Mouse (Mus musculus) kidney, embryonic 15.5 days (tissue): ENCODE results near the gene Iba57. TPM values are rescaled to one million over a fixed set of nuclear protein-coding genes. Genes with fewer than 3 reads are reported as not detected.

Source experiments
- ATAC-seq: fragments of 200-750 bp; cut with Nextera tagmentation; replicated peaks from 2 replicates; pipeline ENCODE4 v1.8.0; 2017; ENCODE audit warnings: moderate TSS enrichment; ENCODE audit not compliant: low FRiP score
- H3K27ac ChIP-seq: fragments of 300-500 bp; sonication (generic); 2 replicates; pipeline ENCODE4 v1.5.1; 2015; ENCODE audit warnings: mild to moderate bottlenecking, inconsistent platforms
- H3K27me3 ChIP-seq: fragments of 300-500 bp; sonication (generic); 2 replicates; pipeline ENCODE4 v1.6.1; 2015; ENCODE audit warnings: inconsistent platforms
- H3K36me3 ChIP-seq: fragments of 300-500 bp; sonication (generic); 2 replicates; pipeline ENCODE4 v1.6.1; 2015; ENCODE audit warnings: inconsistent platforms
- H3K4me1 ChIP-seq: fragments of 300-500 bp; sonication (generic); 2 replicates; pipeline ENCODE4 v1.6.1; 2015; ENCODE audit warnings: inconsistent platforms
- H3K4me2 ChIP-seq: fragments of 300-500 bp; sonication (generic); 2 replicates; pipeline ENCODE4 v1.6.1; 2015; ENCODE audit warnings: moderate library complexity, mild to moderate bottlenecking, inconsistent platforms
- H3K4me3 ChIP-seq: fragments of 300-500 bp; sonication (generic); replicated peaks from 2 replicates; pipeline ENCODE4 v1.5.1; 2015; ENCODE audit warnings: mild to moderate bottlenecking, inconsistent platforms
- H3K9ac ChIP-seq: fragments of 300-500 bp; sonication (generic); 2 replicates; pipeline ENCODE4 v1.6.1; 2015; ENCODE audit warnings: mild to moderate bottlenecking, inconsistent platforms
- H3K9me3 ChIP-seq: fragments of 300-500 bp; sonication (generic); replicated peaks from 2 replicates; pipeline ENCODE4 v1.6.1; 2016; ENCODE audit warnings: inconsistent platforms
- WGBS: fragments of 180-500 bp; shearing (Covaris S2); methylation state at CpG from one replicate; pipeline ENCODE4 v1.1.7; 2015; ENCODE audit warnings: mixed read lengths; 5-methylcytosine and 5-hydroxymethylcytosine counted together
- polyA plus RNA-seq: library from polyadenylated mRNA; unstranded; fragments of >200 nt; fragmentation: Nextera tagmentation; extraction: Ambion mirVana; gene quantifications from 2 replicates; pipeline ENCODE4 v1.2.1, GENCODE M21; 2015

The Iba57 gene
- polyA plus RNA-seq, 1 experiment from 2014 or later, result 6.9 TPM

DNA sequence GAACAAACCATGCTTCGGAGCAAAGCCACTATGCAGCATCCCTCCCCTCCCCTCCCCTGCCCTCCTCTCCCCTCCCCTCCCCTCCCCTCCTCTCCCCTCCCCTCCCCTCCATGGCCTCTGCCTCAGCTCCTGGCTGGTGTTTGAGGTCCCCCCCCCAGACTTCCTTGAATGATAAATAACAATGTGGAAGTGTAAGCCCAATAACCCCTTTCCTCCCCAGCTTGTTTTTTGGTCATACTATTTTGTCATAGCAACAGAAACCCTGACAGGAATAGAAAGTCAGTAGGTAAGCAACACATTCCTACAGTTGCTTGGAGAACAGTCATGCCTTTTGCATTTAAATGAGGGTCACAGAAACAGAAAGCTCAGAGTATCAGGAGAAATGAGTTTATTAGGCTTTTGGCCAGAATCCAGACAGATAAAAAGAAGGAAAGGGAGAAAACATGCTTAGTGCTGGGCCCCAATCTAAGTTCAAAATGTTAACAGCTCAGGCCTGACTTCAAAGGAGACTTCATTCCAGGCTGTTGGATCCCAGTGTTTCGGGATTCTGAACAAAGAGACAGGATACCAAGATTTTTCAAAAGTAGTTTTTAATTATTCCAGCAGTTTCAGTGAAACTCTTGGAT, 2.2 kb upstream of the Iba57 start:
- Histone ChIP-seq H3K27me3 (no peaks in the 10 kb centered on the region), H3K4me1 (peaks cover 21% of the 10 kb centered on the region), H3K9me3 (no peaks in the 10 kb centered on the region), H3K4me3 (no peak overlapping the region), H3K4me2 (no peak overlapping the region), H3K27ac (peak overlapping the region; percentile 54), H3K36me3 (no peaks in the 10 kb centered on the region), H3K9ac (no peak overlapping the region)
- 50% methylated on average over 2 of the region's 2 CpGs for WGBS
- ATAC-seq, result no peak

DNA sequence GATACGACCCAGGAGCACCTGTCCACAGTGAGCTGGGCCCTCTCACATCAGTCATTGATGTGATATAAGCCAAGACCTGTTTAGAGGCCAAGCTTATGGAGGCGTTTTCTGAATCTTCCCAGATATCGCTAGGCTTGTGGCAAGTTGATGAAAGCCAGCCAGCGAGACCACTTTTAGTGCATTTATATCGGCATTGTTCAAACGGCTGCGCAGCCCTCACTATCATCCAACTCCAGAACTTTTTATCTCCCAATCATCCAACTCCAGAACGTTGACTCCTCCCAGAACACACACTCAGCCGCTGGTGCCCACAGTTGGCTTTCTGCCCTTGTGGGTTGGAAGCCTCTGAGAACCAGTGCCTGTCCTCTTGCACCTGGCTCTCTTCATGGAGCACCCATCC, 845 bp upstream of the Iba57 start:
- Histone ChIP-seq H3K27me3 (no peaks in the 10 kb centered on the region), H3K36me3 (no peaks in the 10 kb centered on the region), H3K4me2 (peak overlapping the region; percentile 66), H3K9me3 (no peaks in the 10 kb centered on the region), H3K4me1 (peaks cover 21% of the 10 kb centered on the region), H3K4me3 (peak overlapping the region; percentile 71), H3K27ac (peak overlapping the region; percentile 99), H3K9ac (no peak overlapping the region)
- WGBS, result 86% methylated on average over 9 of the region's 9 CpGs
- ATAC-seq, result no peak

DNA sequence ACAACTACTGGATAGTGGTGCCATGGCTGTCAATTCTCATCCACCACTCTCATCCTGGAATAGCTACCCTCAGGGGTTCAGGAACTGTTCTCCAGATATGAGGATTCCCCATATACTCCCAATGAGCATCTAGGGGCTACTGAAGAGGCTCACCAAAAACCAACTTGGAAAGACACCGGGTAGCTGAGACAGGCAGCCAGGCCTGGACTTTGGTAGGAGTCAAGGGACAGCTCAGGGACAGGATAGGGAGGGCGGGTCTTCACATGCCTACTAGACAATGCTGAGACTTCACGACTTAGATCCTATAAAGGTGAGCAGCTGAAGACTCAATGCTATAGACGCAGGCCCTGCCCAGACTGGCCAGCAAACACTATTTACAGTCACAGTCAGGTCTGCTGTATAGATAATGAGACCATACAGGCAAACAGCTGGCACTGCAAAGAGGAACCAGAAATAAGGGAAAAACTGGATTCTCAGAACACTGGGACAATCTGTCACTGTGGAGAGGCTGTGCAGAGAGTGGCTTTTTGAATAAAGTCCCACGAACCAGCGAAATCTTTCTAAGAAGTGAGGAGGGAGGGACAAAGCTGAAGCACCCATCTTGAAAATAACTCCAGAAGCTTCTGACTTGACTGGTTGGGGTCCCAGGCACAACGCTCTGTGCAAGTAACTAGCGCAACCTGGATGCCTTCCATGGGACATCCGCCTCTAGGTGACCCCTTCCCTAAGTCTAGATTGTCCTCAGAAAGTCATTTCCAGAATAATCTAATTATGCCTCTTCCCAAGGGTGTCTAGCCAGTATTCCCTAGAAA, 890 bp downstream of the Iba57 start:
- H3K4me2 ChIP-seq, result peak overlapping the region; percentile 66
- 52% methylated on average over 9 of the region's 9 CpGs for WGBS
- ATAC-seq, result peak; percentile 1; the same call in 1 of the 2 replicates
- H3K9me3 ChIP-seq, result no peaks in the 10 kb centered on the region
- peaks cover 21% of the 10 kb centered on the region for H3K4me1 ChIP-seq
- H3K27ac ChIP-seq, result peak overlapping the region; percentile 99
- peaks cover 11% of the 10 kb centered on the region for H3K36me3 ChIP-seq
- H3K9ac ChIP-seq, result peak overlapping the region; percentile 40
- peak overlapping the region; percentile 71 for H3K4me3 ChIP-seq
- H3K27me3 ChIP-seq, result no peaks in the 10 kb centered on the region

DNA sequence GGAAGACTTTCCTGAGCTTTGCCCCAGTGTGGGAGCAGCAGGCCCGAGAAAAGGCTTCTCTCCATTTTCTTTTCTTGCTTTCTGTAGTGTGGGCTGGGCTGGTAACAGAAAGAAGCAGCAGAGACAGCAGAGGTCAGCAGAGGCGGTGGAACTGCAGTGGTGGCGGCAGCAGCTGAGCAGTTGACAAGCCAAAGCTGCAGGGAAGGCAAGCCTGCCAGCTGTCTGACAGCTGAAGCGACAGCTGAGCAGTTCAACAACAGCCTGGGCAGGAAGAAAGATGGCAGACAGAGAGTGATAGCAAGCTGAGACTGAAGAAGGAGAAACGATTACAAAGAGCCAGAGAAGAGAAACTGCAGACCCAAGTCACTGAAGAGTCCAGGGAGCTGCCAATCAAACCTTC, 2.1 kb downstream of the Iba57 start:
- H3K4me2 ChIP-seq, result no peak overlapping the region
- 75% methylated on average over 5 of the region's 5 CpGs for WGBS
- no peak overlapping the region for H3K9ac ChIP-seq
- peaks cover 19% of the 10 kb centered on the region for H3K36me3 ChIP-seq
- no peaks in the 10 kb centered on the region for H3K27me3 ChIP-seq
- ATAC-seq, result no peak
- no peak overlapping the region for H3K4me3 ChIP-seq
- H3K9me3 ChIP-seq, result no peaks in the 10 kb centered on the region
- peaks cover 21% of the 10 kb centered on the region for H3K4me1 ChIP-seq
- no peak overlapping the region for H3K27ac ChIP-seq

DNA sequence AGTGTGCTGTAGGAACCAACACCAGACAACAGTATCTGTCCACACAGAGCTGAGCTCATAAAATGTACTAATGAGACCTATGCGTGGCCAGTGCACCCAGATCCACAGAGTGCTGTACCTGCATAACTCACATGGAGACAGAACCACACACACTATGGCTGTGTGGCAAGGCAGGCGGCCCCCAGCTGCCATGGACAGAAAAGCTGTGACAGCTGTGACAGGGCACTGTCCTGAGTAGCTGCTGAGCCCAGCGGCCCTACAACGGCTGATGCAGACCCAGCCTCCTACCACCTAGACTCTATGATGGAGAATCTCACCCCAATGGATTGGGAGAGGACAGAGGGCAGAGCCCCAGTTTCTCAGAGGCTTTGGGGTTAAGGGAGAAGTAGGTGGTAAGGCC, 4.0 kb downstream of the Iba57 start:
- H3K4me3 ChIP-seq, result no peak overlapping the region
- ATAC-seq, result no peak
- no peaks in the 10 kb centered on the region for H3K27me3 ChIP-seq
- H3K4me1 ChIP-seq, result peaks cover 17% of the 10 kb centered on the region
- peaks cover 28% of the 10 kb centered on the region for H3K36me3 ChIP-seq
- H3K9ac ChIP-seq, result no peak overlapping the region
- no peak overlapping the region for H3K27ac ChIP-seq
- WGBS, result 88% methylated on average over 4 of the region's 4 CpGs
- H3K9me3 ChIP-seq, result no peaks in the 10 kb centered on the region
- H3K4me2 ChIP-seq, result no peak overlapping the region

DNA sequence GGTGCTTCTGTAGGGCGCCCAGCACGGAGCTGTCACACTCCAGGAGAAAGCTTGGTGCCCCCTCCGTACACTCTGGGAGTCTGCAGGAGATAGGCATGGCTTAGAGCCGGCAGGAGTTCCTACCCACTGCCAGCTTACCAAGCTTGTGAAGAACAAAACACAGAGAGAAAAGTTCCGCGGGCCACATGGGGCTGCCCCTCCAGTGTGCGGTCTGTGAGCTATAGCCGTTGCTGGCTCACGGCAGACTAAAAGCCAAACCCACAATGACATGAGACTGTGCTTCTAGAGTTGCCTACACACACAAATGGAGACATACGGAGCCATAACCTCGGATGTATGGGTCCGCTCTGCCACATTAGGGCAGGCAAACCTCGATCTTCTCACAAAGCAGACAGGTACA, 4.4 kb downstream of the Iba57 start:
- H3K36me3 ChIP-seq, result peaks cover 28% of the 10 kb centered on the region
- no peak overlapping the region for H3K4me2 ChIP-seq
- H3K9ac ChIP-seq, result no peak overlapping the region
- H3K4me1 ChIP-seq, result peaks cover 13% of the 10 kb centered on the region
- H3K27ac ChIP-seq, result no peak overlapping the region
- H3K9me3 ChIP-seq, result no peaks in the 10 kb centered on the region
- WGBS, result 92% methylated on average over 13 of the region's 13 CpGs
- no peaks in the 10 kb centered on the region for H3K27me3 ChIP-seq
- no peak for ATAC-seq
- no peak overlapping the region for H3K4me3 ChIP-seq

DNA sequence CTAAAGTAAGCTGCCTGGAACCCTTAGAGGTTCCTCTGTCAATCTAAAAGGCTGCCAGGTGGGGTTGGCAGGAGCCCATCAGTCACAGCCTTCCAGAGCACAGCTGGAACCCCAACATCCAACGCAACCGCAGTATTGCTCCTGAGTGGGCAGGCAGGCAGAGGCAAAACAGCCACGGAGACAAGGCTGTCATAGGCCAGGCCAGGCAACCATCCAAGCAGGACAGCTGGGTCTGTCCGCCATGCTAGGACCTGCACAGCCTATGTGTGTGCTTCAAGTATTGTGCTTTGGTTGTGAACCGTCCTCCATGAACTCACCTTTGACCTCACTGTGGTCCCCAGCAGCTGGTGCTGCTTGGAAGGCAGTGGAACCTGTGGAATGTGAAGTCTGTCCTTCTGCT, 7.6 kb downstream of the Iba57 start:
- no peaks in the 10 kb centered on the region for H3K9me3 ChIP-seq
- H3K36me3 ChIP-seq, result peaks cover 28% of the 10 kb centered on the region
- H3K27ac ChIP-seq, result no peak overlapping the region
- H3K4me1 ChIP-seq, result no peaks in the 10 kb centered on the region
- H3K9ac ChIP-seq, result no peak overlapping the region
- no peak for ATAC-seq
- H3K27me3 ChIP-seq, result no peaks in the 10 kb centered on the region
- H3K4me3 ChIP-seq, result no peak overlapping the region
- WGBS, result 86% methylated on average over 5 of the region's 5 CpGs
- H3K4me2 ChIP-seq, result no peak overlapping the region

DNA sequence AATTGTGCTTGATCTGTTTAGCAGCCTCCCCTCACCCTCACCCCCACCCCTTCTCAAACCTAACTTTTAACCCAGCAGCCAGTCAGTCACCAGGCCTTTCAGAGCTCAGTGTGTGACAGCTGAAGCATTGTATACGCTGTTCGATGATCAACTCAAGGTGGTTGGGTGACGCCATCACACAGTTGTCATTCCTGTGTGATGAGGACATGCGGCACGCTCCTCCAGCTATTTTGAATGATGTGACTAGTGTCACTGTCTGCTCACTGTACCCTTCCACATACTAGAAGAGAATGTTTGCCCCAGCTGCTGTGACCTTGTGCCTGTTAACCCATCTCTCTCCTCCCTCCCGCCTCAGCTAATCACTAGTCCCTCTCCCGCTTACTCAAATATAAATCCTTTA, 9.3 kb downstream of the Iba57 start:
- Histone ChIP-seq H3K4me2 (no peak overlapping the region), H3K27me3 (no peaks in the 10 kb centered on the region), H3K4me1 (no peaks in the 10 kb centered on the region), H3K9ac (no peak overlapping the region), H3K4me3 (no peak overlapping the region), H3K9me3 (no peaks in the 10 kb centered on the region), H3K27ac (no peak overlapping the region), H3K36me3 (peaks cover 28% of the 10 kb centered on the region)
- WGBS, result 87% methylated on average over 7 of the region's 7 CpGs
- ATAC-seq, result no peak

DNA sequence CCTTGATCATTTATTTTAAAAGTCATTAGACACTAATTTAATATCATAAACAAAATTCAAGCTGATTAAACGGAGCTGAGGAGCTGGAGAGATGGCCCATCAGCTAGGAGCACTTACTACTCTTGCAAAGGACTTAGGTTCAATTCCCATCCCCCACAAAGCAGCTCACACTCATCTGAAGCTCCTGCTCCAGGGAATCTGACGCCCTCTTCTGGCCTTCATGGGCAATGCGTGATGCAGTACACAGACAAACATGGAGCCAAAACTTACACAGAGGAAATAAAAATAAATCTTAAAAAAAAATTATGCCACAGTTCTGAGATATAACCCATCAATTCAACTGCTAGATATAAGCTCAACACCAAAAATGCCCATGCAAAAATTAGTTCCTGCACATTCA, 11.8 kb downstream of the Iba57 start:
- H3K36me3 ChIP-seq, result peaks cover 10% of the 10 kb centered on the region; the same call in 1 of the 2 replicates
- no peak overlapping the region for H3K4me3 ChIP-seq
- H3K9ac ChIP-seq, result no peak overlapping the region
- no peaks in the 10 kb centered on the region for H3K27me3 ChIP-seq
- no peak for ATAC-seq
- WGBS, result 38% methylated on average over 3 of the region's 3 CpGs
- no peaks in the 10 kb centered on the region for H3K4me1 ChIP-seq
- no peaks in the 10 kb centered on the region for H3K9me3 ChIP-seq
- H3K4me2 ChIP-seq, result no peak overlapping the region
- H3K27ac ChIP-seq, result no peak overlapping the region

DNA sequence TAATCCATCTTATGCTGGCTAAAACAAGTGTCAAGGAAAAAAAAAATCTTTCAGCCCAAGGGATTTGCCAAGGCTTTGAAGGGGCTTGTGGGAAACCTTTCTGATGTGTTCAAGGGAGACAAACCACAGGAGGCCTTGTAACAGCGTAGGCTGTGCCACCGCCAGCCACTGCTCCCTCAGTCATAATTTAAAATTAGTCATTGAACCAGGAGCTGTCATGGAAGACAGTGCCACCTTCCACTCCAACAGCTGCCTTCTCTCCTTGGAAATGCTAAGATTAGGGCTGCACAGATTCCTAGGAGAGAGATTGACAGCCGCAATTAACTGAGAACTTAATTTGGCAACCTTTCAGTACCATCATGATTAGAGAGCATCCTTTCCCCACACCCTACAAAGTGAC, 14.2 kb downstream of the Iba57 start:
- H3K9me3 ChIP-seq, result no peaks in the 10 kb centered on the region

DNA sequence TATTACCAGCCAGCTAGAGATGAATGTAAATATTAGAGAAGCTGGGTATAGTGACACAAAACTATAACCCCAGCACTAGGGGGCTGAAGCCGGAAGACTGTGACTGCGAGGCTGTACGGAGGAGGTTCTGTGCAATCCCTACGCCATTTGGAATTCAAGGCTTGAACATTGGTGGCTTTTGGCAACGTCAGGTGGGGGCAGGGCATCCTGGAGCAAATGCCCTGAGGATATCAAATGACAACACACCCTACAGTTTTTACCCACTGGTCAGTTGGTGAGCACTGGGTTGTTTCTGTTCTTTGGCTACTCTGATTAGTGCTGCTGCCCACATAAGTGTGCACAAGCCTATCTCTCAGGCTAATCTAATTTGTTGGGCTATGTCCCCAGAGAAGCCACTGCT, 20.6 kb downstream of the Iba57 start:
- H3K9ac ChIP-seq, result no peak overlapping the region
- no peak for ATAC-seq
- H3K9me3 ChIP-seq, result no peaks in the 10 kb centered on the region
- H3K4me3 ChIP-seq, result no peak overlapping the region
- no peak overlapping the region for H3K4me2 ChIP-seq
- H3K27me3 ChIP-seq, result peaks cover 17% of the 10 kb centered on the region
- no peak overlapping the region for H3K27ac ChIP-seq
- WGBS, result 65% methylated on average over 5 of the region's 5 CpGs
- no peaks in the 10 kb centered on the region; the same call in 1 of the 2 replicates for H3K4me1 ChIP-seq
- no peaks in the 10 kb centered on the region for H3K36me3 ChIP-seq

More for the DNA sequence above, 14.2 kb downstream of the Iba57 start:
- no peaks in the 10 kb centered on the region for H3K4me1 ChIP-seq
- H3K27ac ChIP-seq, result no peak overlapping the region
- no peak overlapping the region for H3K9ac ChIP-seq
- no peak for ATAC-seq
- H3K36me3 ChIP-seq, result no peaks in the 10 kb centered on the region
- no peaks in the 10 kb centered on the region for H3K27me3 ChIP-seq
- 72% methylated on average over 3 of the region's 3 CpGs for WGBS
- H3K4me2 ChIP-seq, result no peak overlapping the region
- no peak overlapping the region for H3K4me3 ChIP-seq

DNA sequence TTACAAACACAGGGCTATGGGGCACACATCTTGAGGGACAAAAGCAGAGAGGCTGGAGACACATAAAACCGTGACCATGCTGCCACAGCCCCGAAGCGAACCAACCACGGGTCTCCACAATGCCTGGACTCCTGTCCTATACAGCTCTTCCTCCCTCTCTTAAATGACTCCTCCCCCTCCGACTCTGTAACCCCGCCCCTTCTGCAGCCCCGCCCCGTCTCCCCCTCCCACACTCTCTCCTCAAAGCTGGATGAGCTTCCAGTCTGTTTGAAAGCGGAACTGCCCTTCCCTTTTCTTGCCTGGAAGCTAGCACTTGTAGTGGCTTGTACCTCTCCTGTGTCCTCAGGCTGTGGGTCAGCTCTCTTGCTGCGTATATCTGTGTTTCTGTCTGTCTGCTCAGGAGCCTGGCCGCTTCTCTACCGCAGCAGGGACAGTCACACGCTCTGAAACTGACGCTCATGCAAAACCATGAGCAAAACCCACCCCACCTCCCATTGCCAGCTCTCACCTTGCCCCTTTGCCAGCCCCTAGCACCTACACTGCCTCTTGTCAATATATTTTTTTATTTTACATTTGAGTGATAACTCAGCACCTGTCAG, 21.7 kb downstream of the Iba57 start:
- Histone ChIP-seq H3K4me1 (no peaks in the 10 kb centered on the region; the same call in 1 of the 2 replicates), H3K4me3 (peak overlapping the region; percentile 24; the same call in 1 of the 2 replicates), H3K36me3 (no peaks in the 10 kb centered on the region), H3K27ac (no peak overlapping the region), H3K9me3 (no peaks in the 10 kb centered on the region), H3K27me3 (peaks cover 28% of the 10 kb centered on the region), H3K4me2 (peak overlapping the region; percentile 54), H3K9ac (no peak overlapping the region)
- ATAC-seq, result peak; percentile 74
- 6% methylated on average over 14 of the region's 14 CpGs for WGBS
